Mouse (Mus musculus) CD4-positive, CD25-positive, alpha-beta regulatory T cell, adult 4 months (primary cell): ENCODE measurements at regions not wholly inside any gene's neighbourhood (a gene's known extent, or its start where the extent isn't known, plus 50 kb on each side); places are given as distances from the start of the nearest gene placed in this dataset.
"Not testable (repeated sequence)": the region's sequence is repeated elsewhere in the genome, so short reads cannot be mapped to it uniquely, and the experiment has no call there.

Experiments used
- ATAC-seq: one replicate; pipeline ENCODE4 v1.8.0; 2017

DNA sequence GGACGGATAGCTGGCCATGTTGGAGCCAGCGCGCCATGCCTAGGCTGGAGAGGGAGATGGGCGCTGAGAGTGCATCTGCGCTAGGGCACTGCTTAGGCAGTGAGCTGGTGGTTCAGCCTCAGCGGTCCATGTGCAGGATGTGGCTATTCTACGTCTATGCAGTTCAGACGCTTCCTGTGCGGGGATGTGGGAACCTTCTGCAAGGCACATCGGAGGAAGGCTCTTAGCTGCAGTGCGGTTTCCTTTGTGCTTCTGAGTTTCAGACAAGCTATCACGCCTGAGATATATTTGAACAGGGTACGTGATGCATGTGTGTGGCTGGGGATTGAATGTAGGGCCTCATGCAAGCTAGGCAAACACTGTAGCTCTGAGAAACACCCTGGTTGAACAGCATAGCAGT, 54.4 kb upstream of the Lrpprc start:
- ATAC-seq: peak; percentile 97

DNA sequence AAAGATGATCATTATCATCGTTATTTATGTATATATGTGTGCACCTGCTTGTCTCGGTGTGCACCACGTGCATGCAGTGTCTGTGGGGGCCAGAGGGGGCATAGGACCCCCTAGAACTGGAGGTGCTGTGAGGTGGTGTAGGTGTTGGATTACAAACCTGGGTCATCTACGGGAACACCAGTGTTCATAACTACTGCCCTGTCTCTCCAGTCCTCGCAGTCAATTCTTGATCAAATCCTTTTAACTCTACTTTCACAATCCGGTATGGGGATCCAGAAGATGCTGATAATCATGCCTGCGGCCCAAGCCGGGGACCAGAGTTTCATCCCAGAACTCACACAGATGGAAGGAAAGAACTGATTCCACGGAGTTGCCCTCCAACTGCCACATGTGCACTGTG, 55.6 kb upstream of the Lrpprc start:
- no peak for ATAC-seq

DNA sequence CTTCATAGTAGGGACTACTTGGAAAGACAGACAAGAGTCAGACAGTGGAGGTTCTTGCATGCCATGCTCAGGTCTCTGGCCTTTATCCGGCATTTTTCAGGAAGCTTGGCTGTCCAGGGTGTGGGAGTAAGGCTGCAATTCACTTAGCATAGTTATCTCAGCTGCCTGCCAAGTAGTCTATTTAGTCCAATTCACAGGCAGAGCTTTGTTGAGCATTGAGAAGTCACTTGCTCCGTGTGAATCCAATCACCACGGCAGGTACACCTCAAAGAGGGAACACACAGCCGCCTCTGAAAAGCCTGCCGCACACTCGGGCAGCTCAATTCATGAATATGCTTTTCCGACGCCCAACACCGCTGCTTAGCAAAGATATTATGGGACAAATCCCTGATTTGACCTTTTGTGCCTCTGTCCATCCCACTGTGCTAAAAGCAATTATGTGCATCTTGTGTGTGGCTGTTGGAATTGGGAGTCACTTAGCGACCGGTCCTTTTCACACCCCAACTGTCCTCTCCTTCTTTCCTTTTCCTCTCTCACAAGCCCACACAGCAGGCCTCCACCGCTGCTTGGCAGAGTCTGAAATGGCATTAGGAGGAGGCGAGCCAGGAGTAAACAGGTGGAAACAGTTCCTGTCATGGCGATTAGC, 57.9 kb upstream of the Lrpprc start:
- ATAC-seq: no peak

DNA sequence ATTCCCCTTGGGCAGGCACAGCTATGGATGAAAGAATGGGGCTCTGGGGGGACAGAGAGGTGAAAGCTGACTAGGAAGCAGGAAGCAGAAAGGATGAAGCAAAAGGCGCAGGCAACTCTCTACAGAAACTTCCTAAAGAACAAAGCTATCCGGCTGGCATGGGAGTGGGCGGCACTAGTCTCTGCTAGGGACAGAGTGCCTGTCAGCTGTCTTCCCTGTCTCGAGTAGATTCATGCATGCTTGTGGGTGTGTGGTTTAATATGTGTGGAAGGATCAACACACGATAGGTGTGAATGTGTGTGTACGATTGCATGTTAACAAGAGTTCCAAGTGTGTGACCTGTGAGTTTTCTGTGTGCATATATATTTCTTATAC, 58.4 kb upstream of the Lrpprc start:
- no peak for ATAC-seq

DNA sequence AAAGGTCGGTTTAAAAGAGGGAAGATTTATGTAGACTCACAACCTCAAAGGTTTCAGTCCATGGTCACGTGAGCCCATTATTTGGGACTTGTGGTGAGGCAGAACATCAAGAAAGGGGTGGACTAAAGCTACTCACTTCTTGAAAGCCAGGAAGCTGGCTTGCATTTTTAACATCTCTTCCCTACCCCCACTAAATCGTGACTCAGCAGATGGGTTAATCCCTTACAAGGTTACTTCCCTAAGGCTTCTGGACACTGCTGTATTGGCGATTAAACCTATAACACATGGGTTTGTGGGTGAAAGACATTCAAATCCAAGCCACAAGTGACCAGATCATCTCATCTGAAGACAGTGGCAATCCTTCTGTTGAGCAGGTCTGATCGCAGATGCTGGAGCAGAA, 59.9 kb upstream of the Lrpprc start:
- peak; percentile 22 for ATAC-seq

DNA sequence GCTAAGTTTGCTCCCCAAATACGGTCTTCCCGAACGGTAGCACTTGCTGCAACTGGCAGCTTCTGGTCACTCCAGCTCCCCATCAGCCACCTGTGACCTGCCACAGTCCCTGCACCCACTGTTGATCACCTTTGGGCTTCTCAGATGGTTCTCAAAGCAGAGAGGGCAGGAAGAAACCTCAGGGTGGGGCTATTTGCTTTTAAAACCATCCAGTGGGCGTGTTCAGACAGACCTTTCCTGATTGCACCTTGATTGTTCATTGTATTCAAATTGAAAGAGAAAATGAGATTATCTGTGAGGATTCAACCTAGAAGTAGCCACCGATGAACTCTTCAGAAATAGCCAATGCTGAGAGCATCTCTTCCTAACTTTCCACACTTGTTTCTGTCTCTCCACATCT, 60.3 kb upstream of the Lrpprc start:
- ATAC-seq: peak; percentile 56

DNA sequence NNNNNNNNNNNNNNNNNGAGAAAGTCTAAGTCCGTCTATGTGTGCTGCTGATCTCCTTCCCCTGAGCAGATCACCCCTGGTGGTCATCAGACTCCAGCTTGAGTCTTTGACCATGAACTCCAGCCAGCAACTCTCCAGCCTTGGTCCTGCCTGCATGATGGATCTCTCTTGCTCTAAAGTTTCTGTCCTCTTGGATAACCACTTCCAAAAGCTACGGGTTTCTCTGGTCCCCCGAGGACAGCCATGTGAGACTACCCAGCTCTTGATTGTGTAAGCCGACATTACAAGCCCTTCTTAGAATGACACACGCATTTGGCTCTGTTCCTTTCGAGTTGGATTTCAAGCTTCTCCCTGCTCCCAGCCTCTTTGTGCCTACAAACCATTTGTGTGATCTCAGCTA, 66.4 kb upstream of the Lrpprc start:
- ATAC-seq: no peak

DNA sequence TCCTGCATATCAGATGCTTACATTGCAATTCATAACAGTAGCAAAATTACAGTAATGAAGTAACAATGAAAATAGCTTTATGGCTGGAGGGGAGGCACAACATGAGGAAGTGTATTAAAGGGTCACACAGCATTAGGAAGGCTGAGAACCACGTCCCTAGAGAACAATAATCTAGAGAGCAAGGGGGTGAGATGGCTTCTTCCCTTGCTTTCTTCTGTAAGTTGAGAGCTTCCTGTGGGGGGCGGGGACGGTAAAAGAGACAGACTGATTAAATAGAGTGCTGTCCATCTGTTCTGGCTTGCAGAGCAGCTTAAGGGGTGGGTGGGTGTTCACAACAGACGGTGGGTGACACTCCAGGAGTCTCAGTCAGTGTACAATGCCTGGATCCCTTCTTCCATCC, 68.2 kb upstream of the Lrpprc start:
- no peak for ATAC-seq

DNA sequence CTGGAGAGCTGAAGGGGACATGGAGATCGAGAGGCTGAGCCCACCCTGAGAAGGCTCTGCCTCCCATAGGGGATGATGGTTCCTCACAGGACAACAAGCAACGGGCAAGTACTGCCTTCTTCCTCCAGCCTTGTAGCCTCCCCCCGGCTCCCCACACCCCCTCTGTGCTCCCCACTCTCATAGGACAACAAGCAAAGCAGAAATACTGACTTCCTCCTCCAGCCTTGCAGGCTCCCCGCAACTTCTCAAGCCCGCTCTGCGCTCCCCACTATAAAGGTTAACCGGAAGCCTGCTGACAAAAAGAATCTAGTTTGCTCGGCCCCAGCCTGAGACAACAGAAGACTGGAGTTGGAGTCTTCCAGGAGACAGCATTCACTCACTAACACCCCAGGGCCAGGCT, 69.3 kb upstream of the Lrpprc start:
- peak; percentile 68 for ATAC-seq

DNA sequence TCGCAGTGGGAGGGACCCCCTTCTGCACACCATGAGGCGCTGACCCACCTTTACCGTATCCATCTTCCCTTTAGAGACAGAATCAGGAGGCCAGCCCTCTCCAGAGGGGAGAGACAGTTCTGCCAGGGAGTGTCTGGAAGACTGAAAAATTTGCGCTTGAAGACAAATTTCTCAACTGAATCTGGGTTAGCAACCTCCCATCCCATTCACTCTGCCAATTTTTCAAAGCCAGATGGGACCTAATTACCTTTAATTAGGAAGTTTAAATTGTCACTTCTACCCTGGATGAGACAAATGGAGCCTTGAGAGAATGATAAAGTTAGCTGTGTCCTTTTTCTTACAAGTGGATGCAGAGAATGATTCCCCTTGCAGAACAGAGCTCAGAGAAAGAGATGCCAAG, 70.2 kb upstream of the Lrpprc start:
- no peak for ATAC-seq

DNA sequence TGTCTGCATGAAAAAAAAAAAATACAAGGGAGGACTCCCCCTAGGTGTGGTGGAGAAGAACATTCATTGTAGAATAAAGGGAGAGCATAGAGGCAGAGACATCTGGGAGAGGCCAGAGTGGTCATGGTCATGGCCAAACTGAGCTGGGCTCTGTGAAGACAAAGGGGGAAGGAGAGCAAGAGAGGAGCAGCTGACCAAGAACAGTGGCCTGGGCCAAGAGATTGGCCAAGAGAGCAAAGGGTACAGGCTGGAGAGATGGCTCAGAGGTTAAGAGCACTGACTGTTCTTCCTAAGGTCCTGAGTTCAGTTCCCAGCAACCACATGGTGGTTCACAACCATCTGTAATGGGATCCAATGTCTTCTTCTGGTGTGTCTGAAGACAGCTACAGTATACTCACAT, 73.6 kb upstream of the Lrpprc start:
- not testable (repeated sequence) for ATAC-seq

DNA sequence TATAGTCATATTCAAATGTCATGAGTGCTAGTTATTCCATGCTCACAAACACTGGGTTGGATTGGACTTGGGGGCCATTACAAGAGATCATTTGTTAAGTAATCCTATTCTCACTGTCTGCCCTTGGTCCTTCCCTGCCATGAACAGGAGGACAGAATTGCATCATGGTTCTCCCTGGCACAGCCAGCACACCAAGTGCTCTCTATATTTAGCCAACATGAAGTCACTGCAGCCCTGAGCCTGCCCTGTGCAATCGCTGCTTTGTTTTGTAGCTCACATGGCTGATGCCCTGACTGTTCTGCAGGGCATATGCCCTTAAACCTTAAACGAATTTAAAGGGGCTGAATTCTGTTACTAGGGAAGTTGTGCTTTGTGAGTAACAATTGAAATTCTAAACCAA, 74.6 kb upstream of the Lrpprc start:
- no peak for ATAC-seq

DNA sequence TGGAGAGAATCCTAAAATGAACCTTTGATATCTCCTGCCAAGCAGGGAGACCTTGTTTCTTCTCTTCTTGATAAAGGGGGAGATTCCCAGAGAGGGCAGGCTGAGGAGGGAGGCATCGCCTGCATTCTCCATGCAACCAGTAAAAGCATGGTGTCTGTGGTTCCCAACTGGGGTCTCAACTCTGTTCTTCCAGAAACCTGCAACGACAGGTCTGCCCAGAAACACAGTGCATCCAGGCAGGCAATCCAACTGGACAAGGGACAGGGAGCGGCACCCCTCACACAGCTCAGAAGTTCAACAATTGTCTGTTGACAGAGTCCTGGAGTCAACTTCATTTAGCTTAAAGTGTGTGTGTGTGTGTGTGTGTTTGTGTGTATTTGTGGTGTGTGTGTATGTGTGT, 75.0 kb upstream of the Lrpprc start:
- ATAC-seq: no peak

DNA sequence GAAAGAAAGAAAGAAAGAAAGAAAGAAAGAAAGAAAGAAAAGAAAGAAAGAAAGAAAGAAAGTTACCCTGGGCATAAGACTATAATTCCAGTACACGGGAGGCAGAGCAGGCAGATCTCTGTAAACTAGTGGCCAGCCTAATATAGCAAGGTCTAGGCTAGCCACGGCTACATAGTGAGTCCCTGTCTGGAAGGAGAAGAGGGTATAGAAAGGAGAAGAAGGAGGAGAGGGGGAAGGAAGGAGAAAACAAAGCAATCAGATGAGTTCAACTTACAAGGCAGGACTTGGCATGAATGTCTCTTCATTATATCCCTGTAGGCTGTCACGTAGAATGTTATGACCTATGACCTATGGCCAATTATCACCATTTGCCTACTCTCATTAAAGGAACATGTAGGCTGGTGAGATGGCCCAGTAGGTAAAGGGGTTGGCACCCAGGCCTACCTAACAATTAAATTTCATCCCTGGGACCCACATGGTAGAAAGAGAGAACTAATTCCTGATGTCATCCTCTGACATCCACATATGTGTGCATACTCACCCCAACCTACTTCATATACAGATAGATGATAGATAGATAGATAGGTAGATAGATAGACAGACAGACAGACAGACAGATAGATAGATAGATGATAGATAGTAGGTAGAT, 78.6 kb upstream of the Lrpprc start:
- no peak for ATAC-seq

DNA sequence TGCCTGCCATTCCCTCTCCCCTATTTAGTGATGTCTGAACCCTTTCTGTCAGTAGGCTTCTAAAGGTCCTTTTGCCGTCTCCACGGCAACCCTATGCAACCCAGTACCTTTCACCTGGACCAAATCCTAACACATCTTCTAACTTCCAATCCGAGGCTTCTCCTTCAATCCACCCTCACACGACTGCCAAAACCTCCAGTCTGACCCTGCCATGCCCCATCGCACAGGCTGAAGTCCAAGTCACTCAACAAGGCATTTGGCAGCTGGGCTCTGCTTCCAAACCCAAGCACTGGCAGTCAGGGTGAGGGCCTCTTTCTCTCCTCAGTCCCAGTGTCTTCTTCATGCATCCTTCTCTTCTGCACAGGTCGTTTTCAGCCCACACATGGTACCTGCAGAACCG, 83.0 kb upstream of the Lrpprc start:
- ATAC-seq: no peak

DNA sequence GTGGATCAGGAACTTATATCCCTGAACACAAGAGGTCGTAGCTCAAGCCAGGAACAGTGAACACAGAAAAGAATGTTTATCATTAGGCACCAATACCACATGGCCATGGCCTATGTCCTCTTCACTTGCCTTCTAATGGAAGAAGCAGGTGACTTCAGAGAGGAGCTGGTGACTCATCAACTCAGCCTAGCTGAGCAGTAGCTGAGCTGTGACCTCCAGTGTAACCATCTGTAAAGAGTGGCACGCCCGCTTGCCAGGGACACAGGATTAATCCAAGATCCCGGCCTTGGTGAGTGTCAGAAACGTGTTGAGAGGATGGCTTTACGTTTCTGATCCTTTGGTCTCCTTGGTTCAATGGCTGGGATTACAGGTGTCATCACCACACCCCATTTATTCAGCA, 82.0 kb upstream of the Ppm1b start:
- no peak for ATAC-seq

DNA sequence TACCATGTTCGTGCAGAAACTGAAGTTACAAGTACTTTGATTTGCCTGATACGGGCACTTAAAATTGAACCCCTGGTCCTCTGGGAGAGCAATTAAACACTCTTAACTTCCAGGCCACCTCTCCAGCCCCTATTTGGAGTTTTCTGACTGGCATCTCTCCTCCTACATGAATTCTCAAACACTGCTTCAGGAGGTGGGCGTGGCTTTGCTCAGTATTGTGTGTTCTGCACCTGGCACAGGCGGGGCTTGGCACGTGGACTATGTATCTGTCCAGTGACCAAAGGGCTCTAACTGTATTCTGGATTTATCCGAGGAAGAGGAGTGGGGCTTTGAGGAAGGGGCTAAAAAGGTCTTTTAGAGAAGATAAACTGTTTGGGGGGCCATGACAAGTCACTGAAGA, 81.5 kb upstream of the Ppm1b start:
- no peak for ATAC-seq

DNA sequence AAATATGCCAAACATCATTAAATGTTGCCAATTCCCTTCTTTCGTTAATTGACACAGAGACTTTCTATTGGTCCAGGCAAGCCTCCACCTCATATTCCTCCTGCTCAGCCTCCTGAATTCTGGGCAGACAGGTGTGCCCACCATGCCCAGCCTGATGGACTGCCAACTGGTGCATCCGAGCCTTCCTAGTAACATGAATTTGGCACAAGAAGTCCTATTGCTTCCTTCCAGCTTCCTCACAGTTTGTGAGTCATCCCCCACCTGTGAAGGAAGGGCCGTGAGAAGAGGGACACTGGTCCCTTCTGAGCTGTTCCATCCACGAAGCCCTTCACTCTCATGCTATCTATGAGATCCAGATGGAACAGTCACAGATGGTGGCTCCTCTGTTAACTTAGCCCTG, 80.5 kb upstream of the Ppm1b start:
- no peak for ATAC-seq

DNA sequence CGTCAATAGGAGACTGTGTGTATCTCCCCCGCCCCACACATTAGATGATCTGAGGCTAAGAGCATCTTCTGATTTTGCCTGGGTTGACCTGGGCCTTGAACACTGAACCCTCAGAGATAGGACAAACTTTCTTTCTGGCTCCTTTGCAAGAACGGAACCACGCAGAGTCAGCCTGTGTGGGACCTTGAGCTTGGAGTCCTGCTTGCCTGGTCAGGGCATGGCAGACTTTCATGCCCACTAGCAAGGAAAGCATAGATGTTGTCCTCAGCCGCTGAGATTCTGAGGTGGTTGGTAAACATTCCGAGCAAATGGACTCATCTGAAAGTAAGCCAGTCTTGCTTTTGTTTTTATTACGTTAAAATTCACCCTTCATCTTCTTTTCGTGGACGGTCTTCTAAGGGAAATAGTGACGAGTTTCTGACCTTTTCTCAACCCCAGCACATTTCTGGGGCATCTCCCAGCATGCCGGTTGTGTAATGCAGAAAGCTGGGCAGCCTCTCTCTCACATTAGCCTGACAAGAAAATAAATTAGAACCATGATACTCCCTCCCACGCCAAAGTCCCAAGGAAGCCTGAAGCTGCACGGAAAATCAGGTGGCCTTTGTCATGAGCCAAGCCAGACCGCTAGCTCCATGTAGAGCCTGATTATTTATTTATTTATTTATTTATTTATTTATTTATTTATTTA, 79.2 kb upstream of the Ppm1b start:
- ATAC-seq: peak; percentile 43

DNA sequence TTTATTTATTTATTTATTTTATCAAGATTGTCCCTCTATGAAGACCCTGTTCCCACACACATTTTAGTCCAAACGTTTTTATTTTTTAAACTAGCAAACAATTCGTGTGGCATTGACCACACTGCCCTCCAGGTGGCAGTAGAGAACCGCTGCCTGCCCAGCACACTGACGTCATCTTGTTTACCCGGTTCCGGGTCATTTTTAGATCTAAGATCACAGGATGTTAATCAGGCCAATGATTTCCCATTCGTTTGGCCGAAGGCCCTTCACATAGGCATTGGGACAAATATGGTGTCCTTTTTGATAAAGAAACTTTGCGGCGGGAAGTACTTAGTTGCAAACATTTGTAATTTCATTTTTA, 78.7 kb upstream of the Ppm1b start:
- peak; percentile 84 for ATAC-seq

DNA sequence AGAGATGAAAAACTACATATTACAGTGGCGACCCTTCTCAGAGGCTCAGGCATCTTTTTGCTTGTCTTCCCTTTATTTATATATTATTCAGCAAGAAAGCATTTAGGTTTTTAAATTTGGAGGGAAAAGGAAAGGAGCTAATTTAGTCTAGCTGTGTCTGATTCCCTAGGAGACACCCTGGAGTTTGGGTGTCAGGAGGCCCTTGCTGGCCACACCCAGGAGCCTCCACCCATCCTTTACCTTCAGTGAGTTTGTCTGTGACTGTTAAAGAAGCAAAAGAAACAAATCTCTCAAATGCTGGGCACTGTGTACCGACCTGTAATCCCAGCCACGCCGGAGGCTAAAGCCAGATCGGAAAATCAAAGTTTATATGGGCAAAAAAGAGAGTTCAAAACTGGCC, 78.2 kb upstream of the Ppm1b start:
- ATAC-seq: no peak

DNA sequence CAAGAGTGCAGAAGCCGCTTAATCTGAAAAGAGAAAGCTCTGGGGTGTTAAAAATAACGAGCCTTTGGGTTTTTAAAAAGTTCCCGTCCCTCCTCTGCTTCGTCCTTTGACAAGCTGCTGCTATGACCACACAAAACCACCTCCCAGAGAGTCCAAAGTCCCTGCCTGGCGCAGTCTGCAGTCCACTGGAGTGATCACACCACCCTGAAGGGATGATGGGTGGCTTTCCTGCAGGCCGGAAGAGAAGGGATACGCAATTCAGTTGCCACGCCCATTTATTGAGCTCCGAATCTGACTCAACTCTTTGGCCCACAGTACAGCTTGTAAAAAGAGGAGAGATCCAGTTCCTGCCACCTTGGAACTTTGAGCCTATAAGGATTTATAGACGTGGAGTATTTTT, 77.4 kb upstream of the Ppm1b start:
- no peak for ATAC-seq

DNA sequence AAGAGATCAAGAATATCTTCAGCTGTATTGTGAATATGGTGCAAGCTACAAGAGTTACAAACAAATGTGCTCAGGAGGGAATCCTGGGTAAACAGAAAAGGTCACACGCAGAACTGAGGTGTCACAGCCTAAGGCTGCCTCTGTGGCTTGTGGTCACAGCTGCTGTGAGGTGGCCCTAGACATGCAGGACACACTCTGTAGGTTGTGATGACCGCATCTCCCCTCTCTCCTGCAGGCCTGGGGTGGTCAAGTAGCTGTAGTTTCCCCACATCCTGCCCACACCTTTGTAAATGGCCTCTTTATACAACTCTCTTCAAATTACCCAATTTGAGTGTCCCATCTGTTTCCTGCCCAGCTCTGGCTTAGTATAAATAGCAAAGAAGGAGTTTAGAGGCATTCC, 75.6 kb upstream of the Ppm1b start:
- peak; percentile 40 for ATAC-seq

DNA sequence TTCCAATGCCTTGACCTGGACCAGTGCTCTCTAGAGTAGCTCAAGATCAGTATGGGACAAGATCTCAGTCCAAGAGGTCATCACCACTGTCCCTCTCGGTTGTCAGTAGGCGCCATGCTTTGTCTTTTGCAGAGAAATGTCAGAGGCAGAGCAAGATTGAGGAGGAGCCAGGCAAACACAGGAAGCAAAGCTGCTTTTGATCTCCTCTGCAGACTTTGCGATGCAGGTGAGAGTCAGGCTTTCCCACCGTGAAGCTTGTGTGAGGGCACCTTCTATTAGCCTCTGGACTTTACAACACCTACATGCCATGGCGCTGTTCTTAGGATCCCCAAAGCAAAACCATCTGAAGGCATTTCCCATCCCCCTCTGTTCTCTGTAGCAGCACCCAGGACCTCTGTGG, 68.0 kb upstream of the Ppm1b start:
- ATAC-seq: peak; percentile 61
